Mouse (Mus musculus): ENCODE measurements around the gene P2rx3. TPM values are rescaled to one million over a fixed set of nuclear protein-coding genes. Genes with fewer than 3 reads are reported as not detected.

P2rx3 gene
- polyA plus RNA-seq, 1 experiment from 2014 or later = 19.3 TPM

DNA sequence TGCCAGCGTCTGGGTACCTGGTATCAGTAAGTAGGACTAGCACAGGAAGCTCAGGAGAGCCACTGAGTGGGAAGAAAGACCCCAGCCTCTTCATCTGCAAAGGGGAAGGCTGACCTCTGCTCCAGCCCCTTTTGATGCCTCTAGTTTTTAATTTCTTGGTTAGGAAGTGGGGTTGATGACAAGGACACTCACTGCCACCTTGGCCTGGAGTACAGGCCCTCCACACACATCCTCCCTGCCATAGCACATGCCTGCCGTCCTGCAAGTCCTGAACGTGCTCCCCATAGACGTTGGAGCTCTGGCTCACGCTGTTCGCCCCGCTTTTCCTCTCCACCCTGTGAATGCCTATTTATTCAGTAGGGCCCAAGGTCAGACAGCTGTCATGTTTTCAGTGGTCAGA is 30.7 kb downstream of the P2rx3 start:
- no peak overlapping the region for H3K4me3 ChIP-seq
- H3K27me3 ChIP-seq = no peaks in the 10 kb centered on the region
- 84% methylated on average over 7 of the region's 7 CpGs for WGBS
- H3K4me2 ChIP-seq = no peak overlapping the region
- no peaks in the 10 kb centered on the region for H3K36me3 ChIP-seq
- no peak overlapping the region for H3K9ac ChIP-seq
- no peaks in the 10 kb centered on the region for H3K9me3 ChIP-seq
- H3K27ac ChIP-seq = no peak overlapping the region
- no peaks in the 10 kb centered on the region for H3K4me1 ChIP-seq (replicated peaks)
- no peak for ATAC-seq (ENCODE audit: low FRiP score)

DNA sequence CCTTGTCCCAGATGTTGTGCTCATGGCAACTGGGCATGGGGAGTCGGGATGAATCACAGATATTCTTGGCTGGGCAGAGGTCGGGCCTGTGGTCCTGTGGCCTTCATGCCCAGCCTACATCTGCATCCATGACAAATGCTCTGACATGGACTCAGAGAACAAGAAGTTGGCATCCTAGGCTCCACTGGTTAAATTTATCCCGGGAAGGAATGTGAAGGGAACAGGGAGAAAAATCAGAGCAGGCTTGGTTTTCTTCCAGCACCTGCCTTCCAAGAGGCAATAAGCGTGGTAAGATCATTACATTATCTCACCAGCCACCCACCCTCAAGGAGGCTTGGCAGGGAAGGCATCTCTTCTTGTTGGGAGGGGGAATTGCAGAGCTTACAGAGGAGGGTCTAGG is 32.9 kb downstream of the P2rx3 start:
- Histone ChIP-seq H3K9ac (no peak overlapping the region), H3K4me1 (replicated peaks) (no peaks in the 10 kb centered on the region), H3K9me3 (no peaks in the 10 kb centered on the region), H3K4me2 (no peak overlapping the region), H3K4me3 (no peak overlapping the region), H3K27me3 (no peaks in the 10 kb centered on the region), H3K36me3 (no peaks in the 10 kb centered on the region), H3K27ac (no peak overlapping the region)
- ATAC-seq (ENCODE audit: low FRiP score) = no peak
- 87% methylated on average over 4 of the region's 4 CpGs for WGBS

DNA sequence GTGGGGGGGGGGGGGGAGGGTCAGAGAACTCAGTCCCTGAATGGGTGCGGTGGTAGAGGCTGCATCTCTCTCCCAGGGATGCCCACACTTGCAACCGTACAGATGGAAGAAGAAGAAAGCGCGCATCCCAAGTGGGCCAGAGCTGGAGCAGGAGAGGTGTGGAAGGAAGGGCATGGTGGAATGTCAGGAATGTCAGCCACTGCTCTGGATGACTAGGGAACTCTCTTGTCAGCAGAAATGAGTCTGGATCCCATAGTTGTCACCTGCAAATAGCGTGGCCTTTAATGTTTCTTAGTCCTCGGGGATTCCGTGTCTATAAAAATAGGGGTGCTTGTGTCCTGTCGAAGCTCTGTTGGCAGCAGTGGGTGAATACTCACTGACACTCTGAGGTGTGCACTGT is 34.7 kb downstream of the P2rx3 start:
- no peaks in the 10 kb centered on the region for H3K36me3 ChIP-seq
- no peaks in the 10 kb centered on the region for H3K4me1 ChIP-seq (replicated peaks)
- H3K27ac ChIP-seq = no peak overlapping the region
- no peak for ATAC-seq (ENCODE audit: low FRiP score)
- H3K4me3 ChIP-seq = no peak overlapping the region
- H3K9ac ChIP-seq = no peak overlapping the region
- H3K4me2 ChIP-seq = no peak overlapping the region
- WGBS = 80% methylated on average over 8 of the region's 8 CpGs
- H3K9me3 ChIP-seq = no peaks in the 10 kb centered on the region
- no peaks in the 10 kb centered on the region for H3K27me3 ChIP-seq

DNA sequence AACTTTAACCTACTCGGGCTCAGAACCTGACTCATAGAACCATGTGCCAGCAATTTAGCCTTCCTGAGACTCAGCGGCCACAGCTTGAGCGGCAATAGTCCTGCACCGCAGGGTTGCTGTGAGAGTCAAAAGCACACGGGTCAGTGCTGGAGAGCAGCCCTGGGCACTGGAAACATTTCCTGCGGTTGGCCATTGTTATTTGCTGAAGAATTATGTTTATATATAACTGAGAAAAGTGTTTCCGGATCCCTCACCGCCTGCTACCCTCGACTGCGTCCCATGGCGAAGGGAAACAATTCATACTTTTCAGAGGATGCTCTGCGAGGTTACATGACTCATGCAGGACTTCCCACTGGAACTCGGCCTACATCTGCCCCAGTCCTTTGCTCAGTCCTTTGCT is 35.8 kb downstream of the P2rx3 start:
- no peaks in the 10 kb centered on the region for H3K27me3 ChIP-seq
- H3K27ac ChIP-seq = no peak overlapping the region
- H3K36me3 ChIP-seq = no peaks in the 10 kb centered on the region
- H3K4me3 ChIP-seq = no peak overlapping the region
- no peak overlapping the region for H3K4me2 ChIP-seq
- 69% methylated on average over 13 of the region's 13 CpGs for WGBS
- no peak for ATAC-seq (ENCODE audit: low FRiP score)
- no peaks in the 10 kb centered on the region for H3K4me1 ChIP-seq (replicated peaks)
- H3K9ac ChIP-seq = no peak overlapping the region
- no peaks in the 10 kb centered on the region for H3K9me3 ChIP-seq

DNA sequence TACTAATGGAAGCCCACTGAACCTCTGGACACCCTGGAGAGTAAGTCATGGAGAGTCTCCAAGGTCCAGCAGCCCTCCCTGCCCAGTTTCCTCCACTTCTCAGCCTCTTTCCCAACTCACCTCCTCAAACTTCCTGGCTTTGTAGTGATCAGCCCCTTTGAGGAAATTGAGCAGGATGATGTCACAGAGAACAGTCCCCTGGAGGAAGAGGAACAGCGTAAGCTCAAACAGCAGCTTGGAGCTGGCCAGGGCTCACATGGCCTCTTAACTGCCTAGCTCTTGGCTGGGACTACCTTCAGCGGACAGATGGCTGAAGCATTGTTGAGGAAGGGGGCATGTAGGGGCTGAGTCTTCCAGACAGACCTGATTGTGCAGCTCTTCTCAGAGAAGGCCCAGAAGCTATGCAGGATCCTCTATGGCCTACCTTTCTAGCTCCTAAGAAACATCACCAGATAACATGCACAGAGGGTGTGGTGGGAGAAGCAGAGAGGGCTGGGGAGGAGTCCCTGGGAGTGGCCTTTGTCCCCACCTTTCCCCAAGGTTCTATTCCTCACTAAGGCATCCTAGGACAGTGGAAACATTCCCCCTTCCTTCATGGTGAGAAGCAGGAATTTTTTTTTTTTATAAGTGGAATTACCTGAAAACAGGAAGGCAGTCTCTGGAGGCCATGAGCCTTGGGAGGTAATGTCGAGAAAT is 37.6 kb downstream of the P2rx3 start:
- H3K27me3 ChIP-seq = no peaks in the 10 kb centered on the region
- no peaks in the 10 kb centered on the region for H3K9me3 ChIP-seq
- H3K36me3 ChIP-seq = no peaks in the 10 kb centered on the region
- no peak for ATAC-seq (ENCODE audit: low FRiP score)
- no peak overlapping the region for H3K27ac ChIP-seq
- no peak overlapping the region for H3K4me2 ChIP-seq
- no peaks in the 10 kb centered on the region for H3K4me1 ChIP-seq (replicated peaks)
- H3K4me3 ChIP-seq = no peak overlapping the region
- WGBS = 79% methylated on average over 3 of the region's 3 CpGs
- H3K9ac ChIP-seq = no peak overlapping the region

DNA sequence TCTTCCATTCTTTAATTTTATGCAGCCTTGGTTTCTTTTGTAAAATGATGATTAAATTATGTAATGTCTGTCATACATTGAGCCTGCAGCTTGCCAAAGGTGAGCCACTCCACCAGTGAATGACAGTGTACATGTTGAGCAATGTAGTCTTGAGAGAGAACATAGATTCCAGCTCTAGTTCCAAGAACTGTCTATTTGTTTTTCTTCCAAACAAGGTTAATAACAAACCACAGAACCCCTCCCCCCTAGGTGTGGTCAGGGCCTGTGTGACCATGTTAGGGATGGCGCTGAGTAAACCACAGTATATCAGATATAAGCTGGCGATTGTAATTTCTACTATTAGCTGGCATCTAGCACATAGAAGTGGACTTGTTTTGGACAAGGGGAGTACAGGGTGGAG is 40.9 kb downstream of the P2rx3 start:
- H3K27me3 ChIP-seq = no peaks in the 10 kb centered on the region
- no peak overlapping the region for H3K4me3 ChIP-seq
- no peak for ATAC-seq (ENCODE audit: low FRiP score)
- no peak overlapping the region for H3K4me2 ChIP-seq
- no peaks in the 10 kb centered on the region for H3K4me1 ChIP-seq (replicated peaks)
- no peaks in the 10 kb centered on the region for H3K9me3 ChIP-seq
- no peak overlapping the region for H3K9ac ChIP-seq
- H3K27ac ChIP-seq = no peak overlapping the region
- WGBS = 95% methylated on average over 2 of the region's 2 CpGs
- no peaks in the 10 kb centered on the region for H3K36me3 ChIP-seq

DNA sequence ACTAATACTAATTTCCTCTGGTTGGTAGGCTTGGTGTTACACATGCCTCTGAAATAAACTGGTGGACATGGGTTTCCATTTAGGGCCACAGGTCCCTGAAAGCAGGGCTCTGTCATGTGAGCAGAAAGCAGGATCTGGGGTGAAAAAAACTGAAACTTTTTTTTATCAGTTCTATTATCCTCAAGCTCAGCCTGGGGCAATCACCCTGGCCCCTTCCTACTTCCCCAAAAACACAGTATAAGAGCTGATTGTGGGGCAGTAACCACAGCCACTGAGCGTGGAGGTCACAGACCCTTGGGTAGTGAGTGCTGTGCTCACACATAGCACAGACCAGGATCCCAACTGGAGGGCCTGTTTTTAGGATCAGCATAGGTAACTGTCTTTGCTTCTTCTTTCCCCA is 49.3 kb downstream of the P2rx3 start, which contains the start of gene Prg3:
Gene Prg3, plus strand, starts transcription at position 286 of the 400 bp plus-strand sequence.
- H3K9me3 ChIP-seq = no peaks in the 10 kb centered on the region
- H3K4me2 ChIP-seq = no peak within 1 kb of the TSS
- no peak within 1 kb of the TSS for H3K4me3 ChIP-seq
- H3K4me1 ChIP-seq (replicated peaks) = no peaks in the 10 kb centered on the region
- 89% methylated on average over 1 of the region's 1 CpGs for WGBS
- H3K27ac ChIP-seq = no peak within 1 kb of the TSS
- ATAC-seq (ENCODE audit: low FRiP score) = no peak
- 0 out of 2 replicates have a peak, but pooled peaks cover 3% of the 10 kb centered on the region for H3K27me3 ChIP-seq
- H3K36me3 ChIP-seq = no peaks in the 10 kb centered on the region
- H3K9ac ChIP-seq = no peak within 1 kb of the TSS

DNA sequence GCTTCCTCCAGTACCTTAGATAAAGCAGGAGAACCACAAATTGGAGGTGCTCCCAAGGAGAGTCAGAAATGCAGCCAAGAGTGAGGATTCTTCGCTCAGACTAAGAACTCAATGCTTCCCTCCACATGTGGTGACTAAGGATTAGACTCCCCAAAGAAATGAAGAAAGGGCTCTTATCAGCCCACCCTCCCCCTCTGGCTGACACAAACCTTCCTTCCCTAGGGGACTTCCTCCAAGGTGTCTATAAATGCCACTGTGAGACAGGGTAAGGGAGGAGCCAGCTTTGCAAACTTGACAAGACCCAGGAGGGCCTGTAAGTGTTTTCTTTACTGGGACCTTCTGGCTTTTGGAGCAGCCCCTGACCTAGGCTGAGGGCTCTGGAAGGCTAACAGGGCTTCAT is 57.1 kb downstream of the P2rx3 start, which contains the start of gene Prg2:
Gene Prg2, plus strand, starts transcription at position 274 of the 400 bp plus-strand sequence.
- Histone ChIP-seq H3K27me3 (no peaks in the 10 kb centered on the region), H3K9ac (no peak within 1 kb of the TSS), H3K4me2 (no peak within 1 kb of the TSS), H3K27ac (no peak within 1 kb of the TSS), H3K9me3 (no peaks in the 10 kb centered on the region), H3K4me3 (no peak within 1 kb of the TSS), H3K36me3 (no peaks in the 10 kb centered on the region), H3K4me1 (replicated peaks) (no peaks in the 10 kb centered on the region)
- ATAC-seq (ENCODE audit: low FRiP score) = no peak
- WGBS = 59% methylated on average over 1 of the region's 1 CpGs

DNA sequence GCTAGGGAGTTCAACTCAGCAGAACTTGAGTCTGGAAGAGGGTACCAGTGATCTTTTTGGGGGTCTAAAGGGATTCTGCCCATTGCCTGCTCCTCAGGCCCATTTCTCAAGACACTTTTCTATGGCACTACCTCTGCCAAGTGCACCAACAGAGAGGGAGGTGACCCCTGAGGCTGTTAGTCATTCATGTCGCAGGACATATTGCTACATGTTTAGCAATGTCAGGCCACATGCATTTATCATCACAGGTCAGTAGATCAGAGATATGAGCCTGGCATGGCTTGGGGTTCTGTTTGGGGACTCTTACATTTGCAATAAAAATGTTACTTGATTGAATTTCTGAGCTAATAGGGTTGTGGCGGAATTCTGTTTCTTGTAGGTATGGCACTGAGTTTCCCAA is 61.7 kb downstream of the P2rx3 start:
- no peaks in the 10 kb centered on the region for H3K9me3 ChIP-seq
- no peak for ATAC-seq (ENCODE audit: low FRiP score)
- no peak overlapping the region for H3K9ac ChIP-seq
- no peak overlapping the region for H3K27ac ChIP-seq
- no peak overlapping the region for H3K4me3 ChIP-seq
- no peaks in the 10 kb centered on the region for H3K4me1 ChIP-seq (replicated peaks)
- no peak overlapping the region for H3K4me2 ChIP-seq
- WGBS = 92% methylated on average over 2 of the region's 2 CpGs
- no peaks in the 10 kb centered on the region for H3K36me3 ChIP-seq
- H3K27me3 ChIP-seq = no peaks in the 10 kb centered on the region

DNA sequence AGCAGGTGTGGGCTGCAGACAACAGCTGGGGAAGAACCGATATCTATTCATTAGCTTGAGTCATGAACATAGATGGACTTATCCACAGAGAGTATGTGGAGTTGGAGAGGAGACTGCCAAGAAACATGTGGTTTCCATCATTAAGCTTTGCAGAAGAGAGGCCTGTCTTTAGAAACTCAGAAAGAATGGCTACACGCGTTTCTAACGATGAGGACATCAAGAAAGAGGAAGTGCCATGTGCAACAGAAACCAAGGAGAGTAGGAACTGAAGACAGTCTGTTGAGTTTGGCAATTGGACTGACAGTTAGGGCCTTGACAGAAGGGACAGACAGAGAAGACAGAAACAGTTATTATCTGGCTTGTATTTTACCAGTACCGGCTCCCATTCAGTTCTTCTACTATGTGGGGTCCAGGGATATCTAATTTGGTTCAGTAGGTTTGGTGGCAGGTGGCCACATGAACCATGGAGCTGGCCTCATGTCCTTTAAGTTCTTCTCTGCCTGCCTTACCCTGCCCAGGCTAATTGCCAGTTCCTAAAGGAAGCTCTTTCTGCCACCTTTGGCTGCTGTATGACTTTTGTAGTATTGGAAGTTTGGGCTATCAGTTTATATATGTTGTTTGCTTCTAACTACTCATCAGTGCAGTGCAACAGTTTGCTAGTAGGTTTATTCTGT is 69.8 kb downstream of the P2rx3 start:
- H3K4me3 ChIP-seq = no peak overlapping the region
- H3K36me3 ChIP-seq = no peaks in the 10 kb centered on the region
- H3K4me1 ChIP-seq (replicated peaks) = 0 out of 2 replicates have a peak, but pooled peaks cover 3% of the 10 kb centered on the region
- H3K27ac ChIP-seq = no peak overlapping the region
- WGBS = 90% methylated on average over 5 of the region's 5 CpGs
- no peak overlapping the region for H3K9ac ChIP-seq
- H3K9me3 ChIP-seq = no peaks in the 10 kb centered on the region
- ATAC-seq (ENCODE audit: low FRiP score) = no peak
- no peak overlapping the region for H3K4me2 ChIP-seq
- no peaks in the 10 kb centered on the region for H3K27me3 ChIP-seq

DNA sequence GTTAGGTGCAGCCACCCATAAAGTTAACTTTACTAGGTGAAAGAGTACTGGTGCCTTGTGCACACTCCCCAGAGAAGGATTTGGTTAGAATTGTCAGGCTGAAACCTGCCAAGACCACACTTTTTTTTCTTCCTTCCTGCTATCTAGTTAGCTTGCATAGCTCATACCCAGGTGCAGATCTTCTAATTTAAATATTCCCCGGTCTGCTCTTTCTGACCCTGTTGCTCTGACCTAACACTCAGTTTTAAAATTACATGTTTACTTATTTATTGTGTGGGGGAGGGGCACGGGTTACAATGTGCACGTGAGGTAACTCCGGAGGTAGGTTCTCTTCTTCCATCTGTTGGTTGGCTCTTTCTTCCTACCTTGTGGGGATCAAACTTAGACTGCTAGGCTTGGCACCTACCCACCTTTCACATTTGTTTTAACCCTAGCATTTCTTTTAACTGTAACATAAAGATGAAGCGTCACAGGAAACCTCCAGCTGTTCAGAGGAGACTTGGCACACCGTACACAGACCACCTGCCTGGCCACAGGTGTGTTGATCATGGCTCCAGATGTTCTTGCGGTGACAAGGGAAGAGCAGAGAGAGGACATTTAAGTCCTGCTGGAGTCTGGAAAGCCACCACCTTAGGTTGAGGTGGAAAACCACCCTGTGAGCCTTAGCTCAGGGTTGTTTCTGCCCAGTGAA is 73.0 kb downstream of the P2rx3 start:
- ATAC-seq (ENCODE audit: low FRiP score) = no peak
- no peaks in the 10 kb centered on the region for H3K36me3 ChIP-seq
- H3K4me3 ChIP-seq = no peak overlapping the region
- 90% methylated on average over 7 of the region's 7 CpGs for WGBS
- H3K4me1 ChIP-seq (replicated peaks) = 0 out of 2 replicates have a peak, but pooled peaks cover 3% of the 10 kb centered on the region
- H3K27me3 ChIP-seq = no peaks in the 10 kb centered on the region
- no peak overlapping the region for H3K4me2 ChIP-seq
- H3K9me3 ChIP-seq = no peaks in the 10 kb centered on the region
- H3K9ac ChIP-seq = no peak overlapping the region
- no peak overlapping the region for H3K27ac ChIP-seq

DNA sequence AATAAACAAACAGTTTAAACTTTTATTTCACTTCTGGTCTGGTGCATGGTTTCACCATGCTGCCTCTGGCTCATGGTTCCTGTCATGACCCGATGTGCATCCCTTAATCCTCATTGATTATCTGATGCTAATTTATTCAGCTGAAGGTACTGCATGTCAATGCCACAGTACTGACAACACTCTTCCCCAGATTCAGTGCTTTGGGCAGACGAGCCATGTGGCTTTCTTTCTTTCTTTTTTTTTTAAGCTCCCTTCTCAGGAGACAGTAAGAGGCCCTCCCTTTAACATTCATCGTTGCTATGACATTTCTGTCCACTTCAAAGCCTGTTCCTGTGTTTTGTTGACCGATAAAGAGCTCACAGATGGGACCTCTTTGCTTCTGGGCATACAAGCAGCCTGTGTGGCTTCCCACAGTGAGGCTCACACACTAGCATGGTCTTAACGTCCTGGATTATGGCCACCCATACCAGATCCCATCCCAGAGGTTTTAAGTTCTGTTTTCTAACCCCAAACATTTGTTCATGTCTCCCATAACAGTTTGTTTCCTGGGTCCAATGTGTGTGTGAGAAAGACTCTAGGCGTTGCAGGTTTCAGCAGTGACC is 74.3 kb downstream of the P2rx3 start:
- WGBS = 24% methylated on average over 6 of the region's 6 CpGs

More for the DNA sequence above, 74.3 kb downstream of the P2rx3 start:
- Histone ChIP-seq H3K36me3 (no peaks in the 10 kb centered on the region), H3K9ac (no peak overlapping the region), H3K9me3 (no peaks in the 10 kb centered on the region), H3K27ac (no peak overlapping the region), H3K4me1 (replicated peaks) (0 out of 2 replicates have a peak, but pooled peaks cover 3% of the 10 kb centered on the region), H3K4me3 (no peak overlapping the region), H3K4me2 (no peak overlapping the region), H3K27me3 (no peaks in the 10 kb centered on the region)
- ATAC-seq (ENCODE audit: low FRiP score) = no peak
